Mouse (Mus musculus): ENCODE results near the gene Ralgapb. TPM values are rescaled to one million over a fixed set of nuclear protein-coding genes. Genes with fewer than 3 reads are reported as not detected.

The Ralgapb gene
- total RNA-seq, 2 experiments from 2014 or later: 103 to 106 TPM

Other genes with a start within 250 kb of the Ralgapb start
- gene D630003M21Rik, start 180.6 kb upstream of the Ralgapb start, total RNA-seq (2021): 1 to 10 TPM; 2.9 to 4.0 TPM
- not detected for gene Bpi, start 151.8 kb upstream of the Ralgapb start, total RNA-seq (2021)
- 1 to 10 TPM; 1.6 to 2.7 TPM for gene Lbp, start 103.4 kb upstream of the Ralgapb start, total RNA-seq (2021)
- gene Snhg11, start 34.2 kb upstream of the Ralgapb start, total RNA-seq (2021): 100 to 1,000 TPM; 540 to 648 TPM
- gene Adig, start 92.8 kb downstream of the Ralgapb start, total RNA-seq (2021): not detected
- gene Arhgap40, start 102.9 kb downstream of the Ralgapb start, total RNA-seq (2021): under 1 TPM in 1 of 2 experiments, not detected in 1; 0.37 TPM
- gene Slc32a1, start 200.9 kb downstream of the Ralgapb start, total RNA-seq (2021): 100 to 1,000 TPM in 1 of 2 experiments, 10 to 100 TPM in 1; 81.8 to 112 TPM
- 1 to 10 TPM; 7.3 to 9.6 TPM for gene Actr5, start 215.0 kb downstream of the Ralgapb start, total RNA-seq (2021)